Mouse (Mus musculus): Measurements from ENCODE around the gene Olfr596.
"Not testable (repeated sequence)": the region's sequence is repeated elsewhere in the genome, so short reads cannot be mapped to it uniquely, and the experiment has no call there.

Olfr596 gene

GRCm38 (mm10) chr7:103305348-103305747, at the start of gene Olfr596:
Gene Olfr596 (plus strand): TSS chr7:103305648.
- ATAC-seq (ENCODE audit: insufficient number of reproducible peaks, low FRiP score, low TSS enrichment), result not testable (repeated sequence)

- not testable (repeated sequence) for ATAC-seq (ENCODE audit: insufficient number of reproducible peaks, low FRiP score, low TSS enrichment)
Observed at GRCm38 (mm10) chr7:103316015-103316414, 10.6 kb downstream of the Olfr596 start, which contains the start of gene Olfr597. Gene Olfr597 (plus strand): TSS chr7:103316315.

GRCm38 (mm10) chr7:103323268-103323667, 17.8 kb downstream of the Olfr596 start, which contains the start of gene Olfr598:
Gene Olfr598 (plus strand): TSS chr7:103323568.
- ATAC-seq (ENCODE audit: insufficient number of reproducible peaks, low FRiP score, low TSS enrichment), result no peak

GRCm38 (mm10) chr7:103335617-103336016, 30.2 kb downstream of the Olfr596 start, which contains the start of gene Olfr599:
Gene Olfr599 (plus strand): TSS chr7:103335917.
- no peak for ATAC-seq (ENCODE audit: insufficient number of reproducible peaks, low FRiP score, low TSS enrichment)

GRCm38 (mm10) chr7:103349569-103349968, 44.1 kb downstream of the Olfr596 start, which contains the start of gene Olfr600:
Gene Olfr600 (minus strand): TSS chr7:103349669.
- ATAC-seq (ENCODE audit: insufficient number of reproducible peaks, low FRiP score, low TSS enrichment), result no peak

Measured in cerebellum, adult (tissue).